Mouse (Mus musculus) ZHBTc4 (cell line): Measurements from ENCODE around the gene Smim5.

Experiments
- DNase-seq: peaks from one replicate; pipeline ENCODE4 v3.0.0-alpha.2; 2011; ENCODE audit warnings: low read depth, low spot score

The Smim5 gene

GRCm38 (mm10) chr11:115894755-115895520 lies 4.8 kb upstream of the Smim5 start:
- peak; percentile 74 for DNase-seq

DNA sequence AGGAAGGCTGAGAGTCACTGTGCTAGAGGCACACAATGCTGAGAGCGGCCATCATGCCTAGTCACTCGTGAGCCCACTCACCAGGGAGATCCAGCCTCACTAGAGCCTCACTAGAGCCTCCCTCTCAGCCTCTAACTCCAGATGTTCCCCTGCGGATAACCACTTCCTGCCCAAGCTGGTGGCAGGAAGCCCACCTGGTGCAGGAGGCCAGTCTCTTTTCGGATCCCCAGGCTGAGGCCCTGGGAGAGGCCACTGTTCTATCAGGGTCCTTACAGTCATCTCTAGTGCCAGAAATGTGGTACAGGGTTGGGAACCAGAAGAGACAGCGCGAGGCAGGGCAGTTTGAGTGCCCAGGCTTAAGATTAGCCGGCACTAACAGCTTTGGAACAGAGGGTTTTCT lies 1.3 kb upstream of the Smim5 start:
- DNase-seq: no peak

- peak; percentile 65 for DNase-seq
These were observed 880 bp upstream of the Smim5 start for GRCm38 (mm10) chr11:115898886-115899285.

- DNase-seq: no peak
These were observed 983 bp downstream of the Smim5 start for GRCm38 (mm10) chr11:115900561-115901337.

DNA sequence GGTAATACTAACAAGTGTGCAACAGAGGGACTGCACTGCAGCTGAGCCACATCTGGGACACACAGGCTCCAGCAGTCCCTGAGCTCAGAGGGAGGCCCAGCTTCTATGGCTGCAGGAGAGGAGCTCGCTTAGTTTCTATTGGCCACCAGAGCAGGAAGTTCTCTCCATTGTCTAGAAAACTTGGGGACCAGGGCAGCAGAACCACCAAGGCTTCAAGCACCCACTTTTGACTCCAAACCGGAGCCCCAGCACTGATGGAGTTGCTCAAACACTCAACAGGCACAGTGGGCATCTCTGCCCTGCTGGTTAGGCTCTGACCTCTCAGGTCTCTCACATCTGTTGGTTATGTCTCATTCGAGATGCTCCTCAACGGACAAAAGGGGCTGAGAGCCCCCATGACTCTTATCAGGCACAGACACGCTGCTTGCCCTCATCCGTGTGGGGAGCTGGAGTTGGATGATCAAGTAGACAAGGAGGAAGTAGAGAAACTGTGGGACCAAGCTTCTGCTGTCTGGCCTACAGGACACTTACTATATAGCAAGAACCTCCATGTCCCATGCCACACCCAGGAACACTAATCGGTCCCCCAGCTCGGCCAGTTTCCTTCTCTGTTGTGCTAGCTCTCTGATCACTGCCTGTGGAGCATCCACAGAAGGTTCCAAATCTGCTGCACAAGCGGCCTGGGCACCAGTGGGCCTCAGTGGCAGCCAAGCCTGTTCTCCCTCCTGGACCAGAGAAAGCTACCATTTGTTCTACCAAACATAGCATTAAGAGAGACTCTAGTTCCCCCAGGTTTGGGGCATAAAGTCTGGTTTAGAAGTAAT lies 1.8 kb downstream of the Smim5 start:
- DNase-seq: no peak

DNA sequence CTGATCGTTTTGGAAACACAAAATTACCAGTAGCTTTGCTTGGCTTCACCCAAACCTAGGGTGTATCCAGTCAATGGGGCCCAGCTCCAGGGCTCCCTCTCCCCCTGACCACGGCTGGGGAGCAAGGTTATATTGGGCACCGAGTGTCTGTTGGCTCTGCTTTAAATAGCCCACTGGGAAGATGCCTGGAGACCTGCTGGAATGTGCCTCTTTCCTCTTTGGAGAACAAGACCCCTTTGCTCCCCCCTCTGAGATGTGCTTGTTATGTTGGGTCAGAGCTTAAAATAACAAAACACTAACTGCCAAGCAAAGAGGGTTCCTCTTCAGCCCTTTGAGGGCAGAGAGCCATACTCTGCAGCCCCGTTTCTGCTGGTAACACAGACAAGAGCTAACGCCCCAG lies 2.4 kb downstream of the Smim5 start:
- no peak for DNase-seq

DNA sequence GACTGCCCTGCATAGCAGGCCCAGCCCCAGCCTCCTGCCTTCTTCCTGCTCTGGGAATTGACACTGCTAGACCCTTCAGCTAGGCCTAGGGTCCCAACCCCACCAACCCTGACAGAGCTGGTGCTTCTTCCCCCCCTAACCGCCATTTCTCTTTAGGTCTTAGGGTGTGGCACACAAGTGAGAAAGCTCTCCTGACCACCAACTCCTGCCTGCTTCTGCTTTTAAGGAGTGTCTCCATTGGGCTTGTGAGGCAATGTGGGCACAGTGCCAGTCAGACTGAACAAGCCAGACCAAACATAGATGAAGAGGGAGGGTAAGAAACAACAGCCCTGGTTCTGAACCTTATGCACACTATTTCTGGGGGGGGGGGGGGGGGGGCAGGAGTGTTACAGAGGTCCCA lies 3.1 kb downstream of the Smim5 start:
- DNase-seq: no peak

- no peak for DNase-seq
These were observed 3.8 kb downstream of the Smim5 start for GRCm38 (mm10) chr11:115903384-115904230.

GRCm38 (mm10) chr11:115904231-115904955 lies 4.6 kb downstream of the Smim5 start:
- DNase-seq: no peak

DNA sequence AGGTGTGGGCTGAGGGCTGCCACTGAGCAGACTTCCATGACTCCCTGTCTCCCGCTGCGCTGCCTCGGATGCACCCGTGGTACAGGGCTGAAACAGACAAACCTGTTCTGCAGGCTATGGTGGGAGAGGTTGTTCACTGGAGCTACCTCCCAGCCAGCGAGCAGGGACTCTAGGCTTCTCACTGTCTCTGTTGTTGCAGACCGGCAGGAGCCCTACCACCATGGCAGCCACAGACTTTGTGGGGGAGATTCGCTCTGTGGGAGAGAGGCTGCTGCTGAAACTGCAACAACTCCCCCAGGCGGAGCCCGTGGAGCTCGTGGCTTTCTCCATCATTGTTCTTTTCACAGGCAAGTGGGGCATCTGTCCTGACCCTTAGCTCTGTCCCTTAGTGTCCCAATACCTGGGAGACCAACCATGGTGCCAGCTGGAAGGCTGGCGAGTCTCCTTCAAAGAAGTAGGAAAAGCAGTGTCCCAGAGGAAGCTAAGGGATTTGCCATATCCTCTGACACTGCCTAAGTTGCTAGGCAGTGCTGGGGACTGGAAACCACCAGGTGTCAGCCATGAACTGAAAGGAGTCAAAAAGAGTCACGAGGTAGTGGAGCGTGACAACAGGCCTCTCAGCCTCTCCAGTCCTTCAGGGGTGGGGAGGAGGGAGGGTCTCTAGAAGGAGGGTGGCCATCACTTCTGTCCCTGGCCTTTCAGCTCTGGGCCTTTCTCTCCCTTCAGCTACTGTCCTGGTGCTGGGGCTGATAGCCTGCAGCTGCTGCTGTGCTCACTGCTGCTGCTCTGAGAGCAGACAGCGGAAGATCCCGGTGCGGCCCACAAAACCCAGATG lies 5.4 kb downstream of the Smim5 start:
- no peak for DNase-seq

GRCm38 (mm10) chr11:115906116-115906515 lies 6.3 kb downstream of the Smim5 start:
- DNase-seq: no peak

DNA sequence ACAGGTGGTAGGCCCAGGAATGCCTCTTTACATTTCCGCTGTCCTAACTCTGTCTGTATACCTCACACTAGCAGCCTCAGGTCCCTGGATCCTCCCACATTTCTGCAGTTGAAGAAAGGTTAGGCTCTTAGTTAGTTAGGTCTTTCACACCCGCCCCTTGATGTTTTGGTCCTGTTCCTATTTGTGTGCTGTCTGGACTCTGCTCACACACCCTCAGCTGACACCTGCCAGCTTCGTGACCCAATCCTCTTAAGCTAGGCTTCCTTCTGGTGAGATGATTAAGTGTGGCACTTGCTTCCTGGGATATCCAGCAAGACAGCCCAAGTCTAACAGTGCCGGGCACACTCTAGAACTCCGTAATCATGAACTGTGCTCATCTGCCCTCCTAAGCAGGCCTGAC lies 6.8 kb downstream of the Smim5 start:
- no peak for DNase-seq

GRCm38 (mm10) chr11:115911134-115911561 lies 11.4 kb downstream of the Smim5 start:
- no peak for DNase-seq

GRCm38 (mm10) chr11:115911632-115912376 lies 12.0 kb downstream of the Smim5 start, which contains the start of gene Smim6:
Gene Smim6 (plus strand): TSS chr11:115912017.
- DNase-seq: peak; percentile 57

- peak; percentile 43 for DNase-seq
These were observed 16.8 kb downstream of the Smim5 start for GRCm38 (mm10) chr11:115916579-115916978.

DNA sequence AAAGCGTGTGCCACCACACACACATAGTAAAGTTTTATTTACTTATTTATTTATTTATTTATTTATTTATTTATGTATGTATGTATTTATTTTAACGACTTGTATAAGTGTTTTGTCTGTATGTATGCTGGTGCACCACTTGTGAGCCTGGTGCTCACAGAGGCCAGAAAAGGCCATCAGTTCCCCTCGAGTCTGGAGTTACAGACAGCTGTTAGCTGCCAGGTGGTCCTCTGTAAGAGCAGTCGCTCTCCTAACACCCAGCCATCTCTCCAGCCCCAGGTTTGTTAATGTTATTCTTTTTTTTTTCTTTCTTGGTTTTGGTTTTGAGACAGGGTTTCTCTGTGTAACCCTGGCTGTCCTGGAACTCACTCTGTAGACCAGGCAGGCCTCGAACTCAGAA lies 18.9 kb downstream of the Smim5 start:
- DNase-seq: no peak

DNA sequence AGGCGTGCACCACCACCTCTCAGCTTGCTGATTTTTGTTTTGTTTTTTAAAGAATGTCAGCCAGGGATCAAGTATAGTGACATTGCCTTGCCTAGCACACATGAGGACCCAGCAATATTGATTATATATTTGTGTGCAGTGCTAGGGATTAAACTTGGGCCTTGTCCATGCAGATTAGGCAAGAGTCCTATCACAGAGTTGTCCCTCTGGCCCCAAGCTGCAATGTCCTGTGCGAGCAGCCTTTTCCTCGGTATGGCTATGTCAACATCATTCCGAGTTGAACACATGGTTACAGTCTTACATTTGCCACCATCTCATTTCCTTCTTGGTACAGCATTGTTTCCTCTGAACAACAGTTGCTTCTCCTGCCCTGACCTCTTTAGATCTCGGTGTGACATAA lies 19.3 kb downstream of the Smim5 start:
- no peak for DNase-seq

GRCm38 (mm10) chr11:115920110-115920818 lies 20.5 kb downstream of the Smim5 start:
- peak; percentile 79 for DNase-seq
